Mouse (Mus musculus): ENCODE results near the gene Hist1h2br. TPM values are rescaled to one million over a fixed set of nuclear protein-coding genes. Genes with fewer than 3 reads are reported as not detected.
"Not testable (repeated sequence)": the region's sequence is repeated elsewhere in the genome, so short reads cannot be mapped to it uniquely, and the experiment has no call there.

Hist1h2br gene
- total RNA-seq (2021) = 10 to 100 TPM; 44.5 to 56.8 TPM
- long read RNA-seq, experiment 1 = 0 reads
- long read RNA-seq, experiment 2 = 0 reads

GRCm38 (mm10) chr13:21833461-21833860, at the start of gene Hist1h2br, which contains the start of gene Hist1h2ap:
Hist1h2br (plus strand) TSS chr13:21833743.
Hist1h2ap (minus strand) TSS chr13:21833507.
- intact Hi-C loops (cut with DNase I); DNase-seq (ENCODE audit: low spot score in 2 of 2): not testable (repeated sequence)

GRCm38 (mm10) chr13:21784311-21784710, 49.2 kb upstream of the Hist1h2br start:
- DNase-seq (ENCODE audit: low spot score in 2 of 2) = no peak
- intact Hi-C loops (cut with DNase I) = no loop called here

GRCm38 (mm10) chr13:21786189-21786898, 47.2 kb upstream of the Hist1h2br start:
- no peak for DNase-seq (ENCODE audit: low spot score in 2 of 2)
- intact Hi-C loops (cut with DNase I) = no loop called here

- intact Hi-C loops (cut with DNase I) = not testable (repeated sequence)
- peak; percentile 95 to 98 for DNase-seq (ENCODE audit: low spot score in 2 of 2)
Observed at GRCm38 (mm10) chr13:21786899-21787629, 46.5 kb upstream of the Hist1h2br start, which contains the start of the genes Hist1h2an and Hist1h2bp. Hist1h2an (minus strand) TSS chr13:21787218. Hist1h2bp (plus strand) TSS chr13:21787461.

GRCm38 (mm10) chr13:21787760-21788593, 45.6 kb upstream of the Hist1h2br start:
- no peak for DNase-seq (ENCODE audit: low spot score in 2 of 2)
- intact Hi-C loops (cut with DNase I) = no loop called here

- DNase-seq (ENCODE audit: low spot score in 2 of 2) = no peak
- intact Hi-C loops (cut with DNase I) = no loop called here
Observed at GRCm38 (mm10) chr13:21789925-21790324, 43.6 kb upstream of the Hist1h2br start.

- no peak for DNase-seq (ENCODE audit: low spot score in 2 of 2)
- intact Hi-C loops (cut with DNase I) = no loop called here
Observed at GRCm38 (mm10) chr13:21790601-21791283, 42.8 kb upstream of the Hist1h2br start.

GRCm38 (mm10) chr13:21795584-21795983, 38.0 kb upstream of the Hist1h2br start:
- intact Hi-C loops (cut with DNase I) = no loop called here

GRCm38 (mm10) chr13:21797163-21797562, 36.4 kb upstream of the Hist1h2br start:
- DNase-seq (ENCODE audit: low spot score in 2 of 2); intact Hi-C loops (cut with DNase I): not testable (repeated sequence)

More at GRCm38 (mm10) chr13:21795584-21795983, 38.0 kb upstream of the Hist1h2br start:
- no peak for DNase-seq (ENCODE audit: low spot score in 2 of 2)

GRCm38 (mm10) chr13:21803058-21803457, 30.5 kb upstream of the Hist1h2br start:
- intact Hi-C loops (cut with DNase I); DNase-seq (ENCODE audit: low spot score in 2 of 2): not testable (repeated sequence)

GRCm38 (mm10) chr13:21810073-21810472, 23.5 kb upstream of the Hist1h2br start, which contains the start of the genes Hist1h2bq and Hist1h2ao:
Hist1h2bq (minus strand) TSS chr13:21810197.
Hist1h2ao (plus strand) TSS chr13:21810465.
- DNase-seq (ENCODE audit: low spot score in 2 of 2); intact Hi-C loops (cut with DNase I): not testable (repeated sequence)

- DNase-seq (ENCODE audit: low spot score in 2 of 2); intact Hi-C loops (cut with DNase I): not testable (repeated sequence)
Observed at GRCm38 (mm10) chr13:21811074-21811473, 22.5 kb upstream of the Hist1h2br start.

- intact Hi-C loops (cut with DNase I) = not testable (repeated sequence)
- peak in 1 of 2 experiments; percentile 49 for DNase-seq (ENCODE audit: low spot score in 2 of 2)
Observed at GRCm38 (mm10) chr13:21811539-21811938, 22.0 kb upstream of the Hist1h2br start, which contains the start of gene Hist1h4m. Hist1h4m (plus strand) TSS chr13:21811746.

GRCm38 (mm10) chr13:21812092-21812491, 21.5 kb upstream of the Hist1h2br start:
- DNase-seq (ENCODE audit: low spot score in 2 of 2); intact Hi-C loops (cut with DNase I): not testable (repeated sequence)

GRCm38 (mm10) chr13:21820082-21820890, 13.3 kb upstream of the Hist1h2br start:
- DNase-seq (ENCODE audit: low spot score in 2 of 2); intact Hi-C loops (cut with DNase I): not testable (repeated sequence)

- no peak for DNase-seq (ENCODE audit: low spot score in 2 of 2)
- intact Hi-C loops (cut with DNase I) = no loop called here
Observed at GRCm38 (mm10) chr13:21828511-21828910, 5.0 kb upstream of the Hist1h2br start.

GRCm38 (mm10) chr13:21830344-21830743, 3.2 kb upstream of the Hist1h2br start:
- no peak for DNase-seq (ENCODE audit: low spot score in 2 of 2)
- intact Hi-C loops (cut with DNase I) = no loop called here

Measured in left cerebral cortex, postnatal 14 days (tissue).